Mouse (Mus musculus): Measurements from ENCODE around the gene Pigu. TPM values are rescaled to one million over a fixed set of nuclear protein-coding genes. Genes with fewer than 3 reads are reported as not detected.

Pigu gene
- total RNA-seq, 2 experiments from 2014 or later = 22.2 to 24.0 TPM

DNA sequence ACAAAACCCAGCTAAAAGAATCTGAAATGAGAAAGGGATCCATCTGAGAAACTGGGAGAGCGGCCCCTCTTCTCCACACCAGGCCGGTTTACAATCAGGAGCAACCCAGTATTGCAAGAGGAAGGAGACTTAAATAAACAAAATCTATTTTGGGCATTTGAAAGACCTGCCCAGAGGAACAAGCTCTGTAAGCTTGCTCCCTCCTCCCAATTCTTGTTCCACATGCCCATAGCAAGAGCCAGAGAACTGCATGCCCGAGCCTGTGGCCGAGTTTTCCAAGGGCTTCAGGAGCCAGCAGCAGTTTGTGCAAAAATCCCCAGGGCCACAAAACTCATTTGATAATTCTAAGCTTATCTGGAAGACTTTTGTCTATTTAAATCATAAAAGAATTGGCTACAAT is 57.7 kb downstream of the Pigu start:
- intact Hi-C loops (cut with DNase I; ENCODE audit: low total_unique reads) = no loop called here
- no peak for DNase-seq

DNA sequence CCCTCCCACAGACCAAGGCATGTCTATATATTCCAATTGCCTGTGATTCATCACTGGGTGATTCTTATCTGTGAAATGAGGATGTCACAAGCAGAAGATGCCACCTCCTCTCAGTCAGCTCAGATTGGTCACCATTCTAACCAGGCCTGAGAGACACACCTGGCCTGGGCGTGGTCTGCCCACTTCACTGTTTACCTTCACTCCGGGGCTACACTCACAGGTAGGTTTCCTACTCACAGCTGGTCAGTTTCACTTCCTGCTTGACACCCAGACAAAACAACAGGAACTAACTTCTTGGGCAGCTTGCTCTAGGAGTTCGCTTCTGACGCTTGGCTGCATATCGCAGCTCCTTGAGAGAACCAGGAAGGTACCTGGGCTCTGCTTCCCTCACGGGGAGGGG is 61.8 kb downstream of the Pigu start:
- intact Hi-C loops (cut with DNase I; ENCODE audit: low total_unique reads) = no loop called here
- no peak for DNase-seq

GRCm38 (mm10) chr2:155293946-155294345 is 63.3 kb downstream of the Pigu start:
- DNase-seq = no peak
- intact Hi-C loops (cut with DNase I; ENCODE audit: low total_unique reads) = no loop called here

GRCm38 (mm10) chr2:155293382-155293781 is 63.8 kb downstream of the Pigu start:
- intact Hi-C loops (cut with DNase I; ENCODE audit: low total_unique reads) = no loop called here
- DNase-seq = peak; percentile 21

- DNase-seq = no peak
- intact Hi-C loops (cut with DNase I; ENCODE audit: low total_unique reads) = no loop called here
Measured at GRCm38 (mm10) chr2:155290066-155290465, 67.2 kb downstream of the Pigu start.

DNA sequence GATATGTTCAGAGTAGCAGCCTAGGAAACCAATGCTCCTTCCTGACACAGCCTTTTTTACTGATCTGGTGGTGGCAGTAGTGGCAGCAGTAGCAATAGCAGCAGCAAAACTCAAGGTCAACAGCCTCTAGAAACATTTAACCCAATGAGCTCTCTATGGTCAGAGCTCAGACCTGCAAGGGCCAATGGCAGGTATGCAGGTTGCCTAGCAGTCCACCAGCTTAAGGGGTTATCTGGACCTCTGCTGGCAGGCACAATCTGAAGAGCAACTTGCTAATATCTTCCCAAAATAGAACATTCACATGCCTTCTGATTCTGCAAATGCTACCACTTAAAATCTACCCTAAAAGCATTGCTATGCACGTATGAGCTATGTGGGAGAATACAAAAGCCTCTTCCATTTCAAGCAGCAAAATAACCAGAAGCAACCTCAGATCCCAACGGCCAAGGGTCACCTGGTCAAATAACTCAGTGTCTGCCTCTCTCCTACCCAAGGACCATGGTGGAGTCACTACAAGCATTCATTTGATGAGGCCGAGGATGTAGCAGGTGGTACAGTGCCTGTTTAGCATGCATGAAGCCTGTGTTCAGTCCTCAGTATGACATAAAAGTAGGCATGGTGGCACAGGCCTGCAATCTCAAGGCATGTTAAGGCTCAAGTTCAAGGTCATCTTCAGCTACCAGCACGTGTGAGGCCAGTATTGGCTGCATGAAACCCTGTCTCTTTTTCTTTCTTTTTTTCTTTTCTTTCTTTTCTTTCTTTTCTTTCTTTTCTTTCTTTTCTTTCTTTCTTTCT is 69.6 kb downstream of the Pigu start:
- intact Hi-C loops (cut with DNase I; ENCODE audit: low total_unique reads) = no loop called here
- DNase-seq = no peak

GRCm38 (mm10) chr2:155285744-155286143 is 71.5 kb downstream of the Pigu start:
- intact Hi-C loops (cut with DNase I; ENCODE audit: low total_unique reads) = no loop called here
- no peak for DNase-seq

- intact Hi-C loops (cut with DNase I; ENCODE audit: low total_unique reads) = no loop called here
- peak; percentile 59 for DNase-seq
Measured at GRCm38 (mm10) chr2:155284647-155285046, 72.6 kb downstream of the Pigu start.

DNA sequence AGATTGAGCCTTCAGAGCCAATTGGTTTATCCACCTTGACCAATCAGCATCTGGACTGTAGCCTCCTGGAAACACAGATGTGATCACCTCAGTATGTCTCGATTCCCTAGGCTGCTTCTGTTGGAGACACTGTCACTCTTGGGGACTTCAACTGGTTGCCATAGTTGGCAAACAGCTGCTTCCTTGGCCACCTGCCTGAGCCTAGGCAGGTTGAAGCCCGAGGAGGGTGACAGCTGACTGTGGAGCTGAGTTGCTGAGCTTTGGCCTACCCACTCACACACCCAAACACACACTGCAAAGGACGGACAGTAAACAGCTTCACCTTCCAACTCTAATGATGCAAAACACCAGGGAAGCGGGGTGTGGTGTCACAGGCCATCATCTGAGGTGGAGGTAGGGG is 73.4 kb downstream of the Pigu start:
- intact Hi-C loops (cut with DNase I; ENCODE audit: low total_unique reads) = no loop called here
- DNase-seq = peak; percentile 80

- intact Hi-C loops (cut with DNase I; ENCODE audit: low total_unique reads) = no loop called here
- no peak for DNase-seq
Measured at GRCm38 (mm10) chr2:155280116-155280515, 77.1 kb downstream of the Pigu start.

GRCm38 (mm10) chr2:155279163-155279562 is 78.1 kb downstream of the Pigu start:
- DNase-seq = no peak
- intact Hi-C loops (cut with DNase I; ENCODE audit: low total_unique reads) = no loop called here

- peak; percentile 68 for DNase-seq
- intact Hi-C loops (cut with DNase I; ENCODE audit: low total_unique reads) = no loop called here
Measured at GRCm38 (mm10) chr2:155278361-155278760, 78.9 kb downstream of the Pigu start.

DNA sequence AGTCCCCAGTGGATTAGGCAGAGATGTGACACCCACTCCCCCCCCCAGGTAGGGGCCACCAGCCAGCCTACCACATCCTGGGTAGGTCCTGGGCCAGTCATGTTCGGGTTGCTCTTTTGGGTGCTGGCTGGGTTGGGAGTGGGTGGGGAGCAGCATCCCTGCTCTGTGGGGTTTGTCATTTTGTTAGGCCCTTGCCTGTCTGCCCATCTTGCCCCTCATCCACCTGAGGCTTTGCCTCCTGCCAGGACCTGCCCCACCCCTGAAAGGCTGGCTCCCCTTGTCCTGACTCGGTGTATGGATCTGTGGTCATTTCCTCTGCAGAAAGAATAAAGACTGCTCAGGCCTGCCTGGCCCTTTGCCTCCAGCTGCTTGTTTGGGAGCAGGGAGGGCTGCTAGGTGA is 79.5 kb downstream of the Pigu start:
- no peak for DNase-seq
- intact Hi-C loops (cut with DNase I; ENCODE audit: low total_unique reads) = no loop called here

GRCm38 (mm10) chr2:155276621-155277175 is 80.5 kb downstream of the Pigu start:
- intact Hi-C loops (cut with DNase I; ENCODE audit: low total_unique reads) = no loop called here
- peak; percentile 64 for DNase-seq

DNA sequence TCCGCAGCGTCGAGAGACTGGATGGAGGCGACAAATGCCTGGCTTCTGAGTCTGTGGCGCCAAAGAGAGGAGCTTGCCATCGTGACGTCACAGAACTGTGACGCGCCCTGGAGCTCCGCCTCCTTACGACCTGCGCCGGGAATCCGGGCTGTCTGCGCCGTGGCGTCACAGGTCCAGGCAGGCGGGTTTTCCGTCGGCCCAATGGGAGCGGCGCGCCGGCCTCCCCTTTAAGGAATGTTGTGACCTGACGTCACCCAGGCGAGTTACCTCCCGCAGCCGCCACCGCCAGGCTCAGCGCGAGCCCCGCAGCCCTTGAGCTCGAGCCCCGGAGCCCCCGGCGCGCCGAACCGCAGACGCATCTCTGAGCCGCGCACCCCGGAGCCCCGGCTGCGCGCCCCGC is 81.0 kb downstream of the Pigu start, which contains the start of gene Map1lc3a:
Gene Map1lc3a, plus strand, starts transcription at position 103 of the 400 bp plus-strand sequence.
- peak; percentile 94 for DNase-seq
- intact Hi-C loops (cut with DNase I; ENCODE audit: low total_unique reads) = no loop called here

DNA sequence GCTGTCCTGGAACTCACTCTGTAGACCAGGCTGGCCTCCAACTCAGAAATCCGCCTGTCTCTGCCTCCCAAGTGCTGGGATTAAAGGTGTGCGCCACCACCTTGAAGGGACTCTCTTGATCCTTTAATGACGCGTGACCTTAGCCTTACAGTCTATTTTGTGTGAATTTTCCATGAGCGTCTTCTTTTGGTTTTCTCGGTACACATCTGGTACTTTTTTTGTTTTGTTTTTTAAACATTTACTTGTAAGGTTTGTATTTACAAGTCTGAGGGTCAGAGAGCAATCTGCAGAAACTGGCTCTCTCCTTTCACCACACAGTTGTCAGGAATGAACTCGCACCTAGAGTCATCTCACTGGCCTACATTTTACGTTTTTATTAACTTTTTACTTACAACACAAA is 83.6 kb downstream of the Pigu start:
- DNase-seq = no peak
- intact Hi-C loops (cut with DNase I; ENCODE audit: low total_unique reads) = no loop called here

- DNase-seq = no peak
- intact Hi-C loops (cut with DNase I; ENCODE audit: low total_unique reads) = no loop called here
Measured at GRCm38 (mm10) chr2:155272396-155273170, 84.6 kb downstream of the Pigu start.

GRCm38 (mm10) chr2:155271957-155272356 is 85.3 kb downstream of the Pigu start:
- DNase-seq = no peak

DNA sequence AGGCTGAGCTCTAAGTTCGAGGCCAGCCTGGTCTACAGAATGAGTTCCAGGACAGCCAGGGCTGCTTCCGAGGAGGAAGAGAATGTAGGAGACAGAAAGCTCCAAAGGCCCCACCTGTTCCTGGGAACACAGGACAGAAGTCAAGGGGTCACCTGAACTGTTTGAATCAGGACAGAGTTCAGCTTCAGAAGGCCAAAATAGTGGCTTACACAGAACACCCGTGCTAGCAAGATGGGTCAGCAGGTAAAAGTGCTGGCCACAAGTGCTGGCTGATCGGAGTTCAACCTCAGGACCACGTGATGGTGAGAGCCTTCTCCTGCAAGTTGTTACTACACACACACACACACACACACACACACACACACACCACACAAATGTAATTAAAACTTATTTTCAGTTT is 90.3 kb downstream of the Pigu start:
- no peak for DNase-seq
- intact Hi-C loops (cut with DNase I; ENCODE audit: low total_unique reads) = no loop called here

More at GRCm38 (mm10) chr2:155271957-155272356, 85.3 kb downstream of the Pigu start:
- intact Hi-C loops (cut with DNase I; ENCODE audit: low total_unique reads) = no loop called here

DNA sequence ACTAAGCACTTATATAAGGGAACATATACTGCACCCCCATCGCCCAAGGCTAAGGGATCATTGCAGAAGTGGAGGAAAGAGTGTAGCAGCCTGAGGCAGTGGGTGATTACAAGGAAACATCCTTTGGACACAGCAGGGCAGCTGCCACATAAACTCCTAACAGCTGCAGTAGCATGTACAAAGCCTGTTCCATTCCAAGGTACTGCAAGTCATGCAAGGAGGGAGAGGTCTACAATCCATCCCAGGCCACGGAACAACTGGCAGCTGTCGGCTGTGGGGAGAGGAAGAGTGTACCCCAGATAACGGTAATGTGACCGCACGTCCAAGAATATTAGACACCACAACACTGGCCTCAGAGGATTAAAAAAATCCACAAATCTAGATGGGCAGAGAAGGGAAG is 91.7 kb downstream of the Pigu start:
- intact Hi-C loops (cut with DNase I; ENCODE audit: low total_unique reads) = no loop called here
- no peak for DNase-seq

GRCm38 (mm10) chr2:155249588-155249987 is 107.6 kb downstream of the Pigu start:
- intact Hi-C loops (cut with DNase I; ENCODE audit: low total_unique reads) = no loop called here
- no peak for DNase-seq
